Mouse (Mus musculus) limb, embryonic 11.5 days (tissue): ENCODE data around the gene Slc25a45. TPM values are rescaled to one million over a fixed set of nuclear protein-coding genes. Genes with fewer than 3 reads are reported as not detected.

Source experiments
- ATAC-seq: fragments of 200-750 bp; cut with Nextera tagmentation; 2 replicates; pipeline ENCODE4 v1.8.0; 2017; ENCODE audit warnings: low read depth; ENCODE audit not compliant: insufficient number of reproducible peaks, low FRiP score, low TSS enrichment
- DNase-seq: peaks from one replicate; pipeline ENCODE4 v3.0.0-alpha.2; 2015; ENCODE audit warnings: low spot score
- H3K27ac ChIP-seq: fragments of 300-500 bp; sonication (generic); replicated peaks from 2 replicates; pipeline ENCODE4 v1.5.1; 2014; ENCODE audit warnings: low read depth, mild to moderate bottlenecking, low read length
- H3K27me3 ChIP-seq: fragments of 300-500 bp; sonication (generic); 2 replicates; pipeline ENCODE4 v1.6.1; 2014; ENCODE audit warnings: mild to moderate bottlenecking, low read length, mixed read lengths; ENCODE audit not compliant: control insufficient read depth, insufficient read depth
- H3K36me3 ChIP-seq: fragments of 300-500 bp; sonication (generic); 2 replicates; pipeline ENCODE4 v1.6.1; 2014; ENCODE audit warnings: mild to moderate bottlenecking, low read length, moderate library complexity, mixed read lengths; ENCODE audit not compliant: control insufficient read depth, insufficient read depth
- H3K4me1 ChIP-seq: fragments of 300-500 bp; sonication (generic); 2 replicates; pipeline ENCODE4 v1.6.1; 2014; ENCODE audit warnings: low read length, mixed read lengths; ENCODE audit not compliant: control insufficient read depth, insufficient read depth
- H3K4me2 ChIP-seq: fragments of 300-500 bp; sonication (generic); 2 replicates; pipeline ENCODE4 v1.6.1; 2014; ENCODE audit warnings: low read depth, mild to moderate bottlenecking, moderate library complexity; ENCODE audit not compliant: severe bottlenecking
- H3K4me3 ChIP-seq: fragments of 300-500 bp; sonication (generic); 2 replicates; pipeline ENCODE4 v1.5.1; 2014; ENCODE audit warnings: low read depth, low read length
- H3K9ac ChIP-seq: fragments of 300-500 bp; sonication (generic); 2 replicates; pipeline ENCODE4 v1.6.1; 2014; ENCODE audit warnings: mild to moderate bottlenecking, low read length
- H3K9me3 ChIP-seq: fragments of 300-500 bp; sonication (generic); 2 replicates; pipeline ENCODE4 v1.6.1; 2016; ENCODE audit warnings: low read length; ENCODE audit not compliant: control insufficient read depth
- WGBS: fragments of 180-500 bp; shearing (Covaris S2); extraction: QIAGEN DNeasy Blood & Tissue Kit; methylation state at CpG from one replicate; pipeline ENCODE4 v1.1.7; 2014; 5-methylcytosine and 5-hydroxymethylcytosine counted together
- polyA plus RNA-seq: library from polyadenylated mRNA; unstranded; fragments of >200 nt; fragmentation: Nextera tagmentation; extraction: Ambion mirVana; gene quantifications from 2 replicates; pipeline ENCODE4 v1.2.1, GENCODE M21; 2014

The Slc25a45 gene
- polyA plus RNA-seq, 1 experiment from 2014 or later: 1.5 TPM

DNA sequence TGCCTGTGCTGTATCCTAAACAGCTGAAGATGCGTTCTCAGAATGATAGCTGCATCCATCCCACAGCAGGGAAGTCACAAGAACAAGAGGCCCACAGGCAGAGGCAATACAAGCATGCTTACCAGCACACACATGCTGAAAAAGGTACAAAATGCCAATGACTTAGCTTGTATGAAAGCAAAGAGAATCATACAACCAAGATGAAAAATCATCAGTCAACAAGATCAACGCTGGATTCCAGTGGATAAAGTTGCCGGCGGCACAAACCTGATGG is 38.8 kb upstream of the Slc25a45 start:
- no peaks in the 10 kb centered on the region for H3K27me3 ChIP-seq
- H3K4me3 ChIP-seq: no peak overlapping the region
- no peak overlapping the region for H3K27ac ChIP-seq
- no peak overlapping the region for H3K9ac ChIP-seq
- H3K36me3 ChIP-seq: no peaks in the 10 kb centered on the region
- DNase-seq (no peak), ATAC-seq (no peak)
- H3K9me3 ChIP-seq: no peaks in the 10 kb centered on the region
- 91% methylated on average over 4 of the region's 4 CpGs for WGBS
- H3K4me1 ChIP-seq: no peaks in the 10 kb centered on the region
- H3K4me2 ChIP-seq: no peak overlapping the region

DNA sequence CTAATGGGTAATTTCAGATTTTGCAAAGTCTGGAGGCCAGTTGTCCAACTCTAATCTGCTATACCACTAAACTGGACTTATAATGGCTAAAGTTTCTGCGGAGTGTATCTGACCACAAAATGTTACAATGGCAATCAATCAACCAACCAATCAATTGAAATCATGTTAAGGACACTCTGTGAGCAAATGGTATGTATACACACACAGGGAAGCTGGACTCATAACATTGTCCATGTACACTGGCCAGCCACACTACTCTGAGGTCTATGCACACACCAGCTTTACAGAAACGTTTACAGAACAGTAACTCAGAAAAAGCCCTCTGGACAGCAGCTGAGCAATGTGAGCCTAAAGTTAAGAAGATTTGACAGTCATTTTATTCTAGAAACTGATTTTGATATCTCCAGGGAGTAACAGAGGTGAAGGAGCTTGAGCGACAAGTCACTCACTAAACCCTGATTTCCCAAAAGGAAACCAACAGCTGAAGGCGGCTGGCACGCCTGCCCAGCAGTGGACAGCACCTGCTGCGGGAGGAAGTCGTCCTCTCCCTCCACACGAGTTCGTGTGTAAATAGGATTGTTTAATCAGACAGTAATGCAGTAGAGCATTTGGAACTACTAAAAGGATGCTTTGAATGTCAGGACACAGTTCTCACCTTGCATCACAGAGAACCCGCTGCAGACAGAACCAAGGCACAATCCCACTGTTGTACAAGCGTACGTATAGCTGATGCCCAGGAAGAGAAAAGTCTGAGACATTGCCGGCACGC is 38.1 kb upstream of the Slc25a45 start:
- Histone ChIP-seq H3K4me1 (no peaks in the 10 kb centered on the region; the same call in 1 of the 2 replicates), H3K9ac (no peak overlapping the region), H3K4me2 (no peak overlapping the region), H3K36me3 (no peaks in the 10 kb centered on the region), H3K27ac (no peak overlapping the region), H3K9me3 (no peaks in the 10 kb centered on the region), H3K4me3 (no peak overlapping the region), H3K27me3 (no peaks in the 10 kb centered on the region)
- DNase-seq (no peak), ATAC-seq (no peak)
- WGBS: 84% methylated on average over 14 of the region's 14 CpGs

DNA sequence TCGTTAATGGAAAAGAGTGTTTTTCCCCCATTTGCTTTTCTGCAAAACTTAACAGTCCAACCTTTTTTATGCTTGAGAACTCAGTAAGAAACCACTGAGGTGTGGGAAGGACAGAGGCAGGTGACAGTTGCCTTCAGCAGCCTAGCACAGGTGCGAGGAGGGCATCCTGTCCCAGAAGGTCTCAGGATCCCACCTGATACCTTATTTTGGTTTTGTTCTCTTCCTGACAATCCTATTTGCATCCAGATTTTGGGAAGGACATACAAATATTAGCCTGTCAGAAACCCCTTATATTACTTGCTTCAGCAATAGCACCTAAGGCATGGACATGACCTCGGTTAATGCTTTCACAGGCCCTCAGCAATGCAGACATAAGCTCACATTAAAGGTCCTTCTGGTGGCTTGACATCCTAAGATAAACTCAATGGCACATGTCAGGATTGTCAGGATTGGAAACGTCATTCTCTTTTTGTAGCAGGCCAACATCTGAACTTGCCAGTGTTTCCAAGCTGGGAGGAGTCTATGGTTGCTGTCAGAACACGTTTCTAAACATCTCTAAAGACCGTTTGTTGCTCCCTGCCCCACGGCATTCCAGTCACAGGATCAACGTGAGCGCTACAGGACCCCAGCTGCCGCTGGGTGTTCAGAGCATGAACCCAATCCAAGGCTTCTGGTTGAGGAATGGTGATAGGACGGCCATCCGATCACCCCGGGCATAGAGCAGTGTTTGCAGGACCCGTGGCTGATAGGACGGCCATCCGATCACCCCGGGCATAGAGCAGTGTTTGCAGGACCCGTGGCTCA is 37.3 kb upstream of the Slc25a45 start:
- H3K9me3 ChIP-seq: no peaks in the 10 kb centered on the region
- no peak overlapping the region for H3K27ac ChIP-seq
- no peaks in the 10 kb centered on the region for H3K27me3 ChIP-seq
- H3K4me2 ChIP-seq: no peak overlapping the region
- H3K4me3 ChIP-seq: no peak overlapping the region
- no peaks in the 10 kb centered on the region for H3K36me3 ChIP-seq
- 79% methylated on average over 18 of the region's 18 CpGs for WGBS
- H3K4me1 ChIP-seq: peaks cover 8% of the 10 kb centered on the region
- DNase-seq (no peak), ATAC-seq (no peak)
- H3K9ac ChIP-seq: no peak overlapping the region

DNA sequence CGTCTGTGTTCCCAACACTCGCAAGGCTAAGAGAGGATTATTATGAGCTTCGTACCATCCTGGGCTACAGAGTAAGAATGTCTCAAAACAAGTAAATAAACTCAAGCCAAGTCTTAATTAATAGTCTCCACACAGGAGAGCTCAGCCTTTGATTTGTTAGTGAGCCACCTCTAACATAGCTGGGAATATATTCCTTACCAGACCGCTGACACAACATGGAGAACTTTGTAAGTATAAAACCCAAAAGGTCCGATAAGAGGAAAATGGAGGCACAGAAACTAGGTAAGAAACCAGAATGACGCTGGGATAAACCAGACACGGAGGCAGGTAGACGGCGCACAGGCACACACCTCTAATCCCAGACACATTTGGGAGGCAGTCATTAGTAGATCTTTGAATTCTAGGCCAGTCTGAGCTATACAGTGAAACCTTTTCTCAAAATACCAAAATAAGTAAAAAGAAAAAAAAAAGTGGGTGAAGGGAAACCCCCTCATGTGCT is 36.7 kb upstream of the Slc25a45 start:
- H3K27me3 ChIP-seq: no peaks in the 10 kb centered on the region
- H3K9me3 ChIP-seq: no peaks in the 10 kb centered on the region
- no peak for DNase-seq
- H3K4me1 ChIP-seq: peaks cover 9% of the 10 kb centered on the region
- no peaks in the 10 kb centered on the region for H3K36me3 ChIP-seq
- WGBS: 89% methylated on average over 9 of the region's 9 CpGs
- no peak overlapping the region for H3K9ac ChIP-seq
- no peak overlapping the region for H3K4me2 ChIP-seq
- no peak for ATAC-seq
- H3K27ac ChIP-seq: no peak overlapping the region
- H3K4me3 ChIP-seq: no peak overlapping the region

DNA sequence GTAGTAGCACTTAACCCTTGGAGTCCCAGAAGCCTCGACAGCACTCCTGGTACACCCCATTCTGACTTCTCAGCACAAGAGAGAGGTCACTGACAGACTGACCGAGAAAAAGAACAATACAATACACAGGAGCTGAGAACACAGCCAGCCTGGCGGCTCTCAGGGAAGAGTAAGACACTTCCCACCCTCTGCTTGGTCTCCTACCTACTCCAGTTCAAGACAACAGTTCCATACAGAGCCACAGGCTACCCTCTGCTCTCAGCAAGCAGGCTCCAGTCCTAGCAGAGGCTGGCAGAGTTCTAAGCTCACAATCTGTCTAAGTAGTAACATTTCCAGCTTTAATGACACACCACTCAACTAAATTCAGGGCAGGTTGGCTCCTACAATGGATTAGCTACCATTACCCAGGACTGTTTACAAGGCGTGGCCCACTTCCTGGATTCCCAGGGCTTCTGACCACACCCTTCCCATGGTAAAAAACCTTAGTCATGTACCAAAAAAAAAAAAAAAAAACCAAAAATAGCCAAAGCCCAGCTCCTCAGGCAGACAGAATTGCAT is 36.1 kb upstream of the Slc25a45 start:
- Histone ChIP-seq H3K9ac (no peak overlapping the region), H3K27ac (no peak overlapping the region), H3K4me2 (no peak overlapping the region), H3K4me1 (peaks cover 11% of the 10 kb centered on the region), H3K36me3 (no peaks in the 10 kb centered on the region), H3K4me3 (no peak overlapping the region), H3K9me3 (no peaks in the 10 kb centered on the region), H3K27me3 (no peaks in the 10 kb centered on the region)
- ATAC-seq: no peak
- WGBS: 75% methylated on average over 4 of the region's 4 CpGs
- no peak for DNase-seq

DNA sequence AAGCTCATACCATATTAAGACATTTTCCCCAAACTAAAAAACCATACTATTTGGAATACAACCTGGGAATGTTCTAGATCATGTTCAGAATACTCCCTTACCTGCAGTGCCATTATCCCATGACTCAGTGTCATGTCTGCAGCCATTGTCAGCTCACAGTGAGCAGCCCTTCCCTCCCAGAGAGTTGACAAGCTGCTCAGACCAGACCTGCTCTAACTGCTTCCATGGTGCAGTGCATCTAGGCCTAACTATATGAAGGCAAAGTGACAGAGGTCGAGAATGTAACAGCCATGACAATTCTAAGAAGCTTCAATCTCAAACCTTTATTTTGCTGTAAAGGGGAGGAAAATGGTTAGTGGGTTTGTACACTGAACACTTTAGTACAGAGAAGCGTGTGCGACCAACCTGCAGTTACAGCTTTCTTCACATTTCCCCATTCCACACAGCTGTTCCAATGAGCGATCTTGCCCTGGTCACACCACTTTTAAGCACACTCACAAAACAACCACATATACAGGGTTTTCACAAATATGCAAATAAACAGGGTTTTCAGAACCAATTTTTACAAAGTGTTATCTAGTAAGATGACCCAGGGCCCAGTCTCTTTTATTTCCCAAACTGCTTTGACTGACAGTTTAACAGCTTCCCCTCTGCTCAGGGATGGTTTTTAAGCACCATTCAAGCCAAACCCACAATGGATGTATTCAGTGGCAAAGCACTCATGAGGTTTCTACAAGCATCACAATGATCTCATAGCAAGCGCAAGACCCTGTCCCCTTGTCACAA is 35.4 kb upstream of the Slc25a45 start:
- Histone ChIP-seq H3K27ac (no peak overlapping the region), H3K4me2 (0 out of 2 replicates have a peak overlapping the region, but pooled peaks have one; percentile 7), H3K9me3 (no peaks in the 10 kb centered on the region), H3K36me3 (no peaks in the 10 kb centered on the region), H3K4me1 (peaks cover 17% of the 10 kb centered on the region), H3K9ac (no peak overlapping the region), H3K4me3 (no peak overlapping the region), H3K27me3 (no peaks in the 10 kb centered on the region)
- ATAC-seq: no peak
- 87% methylated on average over 5 of the region's 5 CpGs for WGBS
- no peak for DNase-seq

DNA sequence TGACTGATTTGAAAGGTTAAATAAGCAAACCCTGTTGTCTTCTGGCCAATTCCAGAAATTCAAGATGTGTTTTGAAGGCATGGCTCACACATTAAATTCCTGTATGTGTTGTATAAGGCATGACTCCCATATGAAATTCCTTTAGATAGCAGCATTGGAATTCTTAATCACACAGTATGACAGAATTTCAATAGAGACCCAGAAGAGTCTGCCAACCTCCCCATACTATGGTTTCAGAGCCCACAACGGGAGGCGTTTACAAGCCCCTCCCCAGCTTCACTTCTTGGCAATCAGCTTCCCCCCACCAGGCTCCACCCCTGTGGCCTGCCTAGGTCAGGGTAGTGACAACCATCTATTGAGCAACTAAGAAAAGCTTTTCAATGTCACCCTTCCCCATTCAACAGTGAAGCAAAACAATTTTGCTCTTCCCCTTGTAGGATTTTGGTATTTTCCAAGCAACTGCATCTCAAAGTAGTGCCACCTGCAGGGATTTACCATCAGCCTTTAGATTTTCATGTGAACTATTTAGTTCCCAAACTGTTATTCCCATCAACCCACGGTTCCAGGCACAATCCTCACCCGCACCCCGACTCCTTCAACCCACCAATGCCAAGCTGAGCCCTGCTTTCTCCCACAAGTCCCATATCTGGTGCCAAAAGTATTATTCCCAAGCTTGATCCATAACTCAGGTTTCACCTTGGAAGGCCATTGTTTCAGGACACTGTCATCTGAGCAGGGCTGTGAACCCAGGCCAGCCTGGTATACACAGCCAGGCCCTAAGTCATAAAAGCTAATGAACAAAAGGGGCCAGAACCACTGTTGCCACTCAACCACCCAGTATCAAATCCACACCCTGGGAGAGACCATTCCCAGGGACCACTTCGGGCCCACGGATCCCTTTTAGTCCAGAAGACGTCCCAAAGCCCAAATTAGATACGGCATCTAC is 34.5 kb upstream of the Slc25a45 start:
- Histone ChIP-seq H3K36me3 (no peaks in the 10 kb centered on the region), H3K27ac (no peak overlapping the region), H3K27me3 (no peaks in the 10 kb centered on the region), H3K4me1 (peaks cover 26% of the 10 kb centered on the region), H3K4me2 (no peak overlapping the region), H3K9ac (no peak overlapping the region), H3K9me3 (no peaks in the 10 kb centered on the region), H3K4me3 (no peak overlapping the region)
- DNase-seq (no peak), ATAC-seq (no peak)
- 78% methylated on average over 9 of the region's 9 CpGs for WGBS
